11 mouse cellular contexts compared by ENCODE assay signal in the genomic region with DNA sequence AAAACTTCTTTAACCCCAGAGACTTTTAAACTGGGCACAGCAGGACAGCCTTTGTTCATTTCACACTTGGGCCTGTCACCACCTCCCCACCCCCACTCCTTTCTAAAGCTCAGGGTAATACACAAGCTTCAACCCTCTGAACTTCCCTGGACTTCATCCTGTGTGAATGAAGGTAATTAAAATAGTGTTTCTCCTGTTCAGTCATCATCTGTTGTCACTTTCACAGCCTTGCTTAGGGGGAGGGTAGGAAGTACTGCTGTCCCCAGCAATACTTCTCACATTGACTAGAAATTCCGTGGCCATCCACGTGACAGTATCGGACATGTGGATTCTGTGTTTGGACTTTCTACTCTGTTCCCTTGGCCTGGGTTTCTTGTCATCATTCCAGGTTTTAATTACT. TPM values are rescaled to one million over a fixed set of nuclear protein-coding genes. Genes with fewer than 3 reads are reported as not detected.
DNase-seq lines count a peak whose midpoint lies in the region; ATAC-seq lines count a peak whose summit lies in the region.
"Had no signal": no experiment of that assay in that cellular context is flagged by ENCODE, and none has a peak within 500 bp of the region (broad histone marks: within the 10 kb centered on the region; RNA-seq: fewer than 3 reads in every experiment).

No protein-coding gene starts in this region.

- peaks cover 29% of the 10 kb centered on the region for H3K4me1 ChIP-seq in heart, embryonic 16.5 days (ENCODE audit: control insufficient read depth, insufficient read depth, low read length)

- ATAC-seq in heart, embryonic 16.5 days (replicated peaks; ENCODE audit: extremely low read depth, insufficient read depth, low FRiP score): peak; percentile 57
- ATAC-seq in megakaryocyte, adult 5-6 weeks (ENCODE audit: poor library complexity, severe bottlenecking): no peak

- no peaks in the 10 kb centered on the region for H3K27me3 ChIP-seq in heart, embryonic 16.5 days (ENCODE audit: control insufficient read depth, insufficient read depth, low read length)

- no peak overlapping the region; the same call in 1 of the 2 replicates for H3K4me2 ChIP-seq in heart, embryonic 16.5 days (ENCODE audit: low read depth, low read length)
- H3K4me2 ChIP-seq: neural tube, embryonic 13.5 days had no signal

- DNase-seq in kidney, postnatal 25 days: peak; percentile 66 to 77
- DNase-seq in kidney, adult 18-20 months: no peak
- peak; percentile 35 for DNase-seq in R1 (ENCODE audit: low read depth, low spot score)
- peak; percentile 77 for DNase-seq in embryo, embryonic 10.5 days (ENCODE audit: low spot score)
- DNase-seq in thymus, postnatal 0 days (ENCODE audit: low spot score): no peak
- DNase-seq: cerebellum, adult 18-20 months had no signal

- no peak overlapping the region for H3K9ac ChIP-seq in heart, embryonic 16.5 days (ENCODE audit: low read length)
- H3K9ac ChIP-seq: neural tube, embryonic 13.5 days had no signal

- peak overlapping the region; percentile 24; the same call in 1 of the 2 replicates for H3K27ac ChIP-seq in heart, embryonic 16.5 days (ENCODE audit: low read length)
- H3K27ac ChIP-seq: neural tube, embryonic 13.5 days had no signal

- H3K4me3 ChIP-seq in heart, embryonic 16.5 days (ENCODE audit: low read length): no peak overlapping the region
- H3K4me3 ChIP-seq: neural tube, embryonic 13.5 days had no signal

- 13% methylated on average over 3 of the region's 3 CpGs for WGBS in heart, embryonic 16.5 days

- H3K36me3 ChIP-seq in heart, embryonic 16.5 days (ENCODE audit: control insufficient read depth, insufficient read depth): no peaks in the 10 kb centered on the region
- H3K36me3 ChIP-seq: neural tube, embryonic 13.5 days had no signal

- no peaks in the 10 kb centered on the region for H3K9me3 ChIP-seq in heart, embryonic 16.5 days (replicated peaks; ENCODE audit: control insufficient read depth, low read length)
- H3K9me3 ChIP-seq: neural tube, embryonic 13.5 days had no signal

RNA-seq across cellular contexts. Expression of gene Epha1, which starts 3.2 kb away (rescaled TPM):
- 1.9 and 2.9 TPM in 2 replicates for polyA plus RNA-seq in heart, embryonic 16.5 days (2015; fragmentation: Nextera tagmentation; extraction: Ambion mirVana)
- total RNA-seq in megakaryocyte, adult 5-6 weeks (2015): not detected in 2 replicates
- total RNA-seq in megakaryocyte, adult 5-6 weeks (2017): not detected in 2 replicates
- 4.0 and 4.3 TPM in 2 replicates for polyA plus RNA-seq in thymus, postnatal 0 days (2015; fragmentation: Nextera tagmentation; extraction: Ambion mirVana)

RNA-seq across cellular contexts. Expression of gene Zyx, which starts 20.4 kb away (rescaled TPM):
- 152 and 159 TPM in 2 replicates for polyA plus RNA-seq in heart, embryonic 16.5 days (2015; fragmentation: Nextera tagmentation; extraction: Ambion mirVana)
- total RNA-seq in megakaryocyte, adult 5-6 weeks (2015): 411 and 420 TPM in 2 replicates
- 117 and 131 TPM in 2 replicates for total RNA-seq in megakaryocyte, adult 5-6 weeks (2017)
- 60.7 and 64.4 TPM in 2 replicates for polyA plus RNA-seq in thymus, postnatal 0 days (2015; fragmentation: Nextera tagmentation; extraction: Ambion mirVana)

RNA-seq across cellular contexts. Expression of gene Tas2r143, which starts 30.2 kb away (rescaled TPM):
- not detected in 2 replicates for polyA plus RNA-seq in heart, embryonic 16.5 days (2015; fragmentation: Nextera tagmentation; extraction: Ambion mirVana)
- total RNA-seq in megakaryocyte, adult 5-6 weeks (2015): 0.39 and 1.6 TPM in 2 replicates
- 1.5 TPM in 1 of 2 replicates, not detected in the other for total RNA-seq in megakaryocyte, adult 5-6 weeks (2017)
- not detected in 2 replicates for polyA plus RNA-seq in thymus, postnatal 0 days (2015; fragmentation: Nextera tagmentation; extraction: Ambion mirVana)
- total RNA-seq: hematopoietic stem cell, adult 5-6 weeks had no signal
- polyA plus RNA-seq: embryonic facial prominence, embryonic 11.5 days; neural tube, embryonic 13.5 days had no signal

RNA-seq across cellular contexts. Expression of gene Tas2r135, which starts 35.4 kb away (rescaled TPM):
- not detected in 2 replicates for polyA plus RNA-seq in heart, embryonic 16.5 days (2015; fragmentation: Nextera tagmentation; extraction: Ambion mirVana)
- total RNA-seq in megakaryocyte, adult 5-6 weeks (2015): 0.25 and 0.59 TPM in 2 replicates
- total RNA-seq in megakaryocyte, adult 5-6 weeks (2017): not detected in 2 replicates
- polyA plus RNA-seq in thymus, postnatal 0 days (2015; fragmentation: Nextera tagmentation; extraction: Ambion mirVana): not detected in 2 replicates
- total RNA-seq: hematopoietic stem cell, adult 5-6 weeks had no signal
- polyA plus RNA-seq: embryonic facial prominence, embryonic 11.5 days; neural tube, embryonic 13.5 days had no signal

RNA-seq across cellular contexts. Expression of gene Fam131b, which starts 45.4 kb away (rescaled TPM):
- polyA plus RNA-seq in heart, embryonic 16.5 days (2015; fragmentation: Nextera tagmentation; extraction: Ambion mirVana): 0.17 and 0.21 TPM in 2 replicates
- not detected in 2 replicates for total RNA-seq in megakaryocyte, adult 5-6 weeks (2015)
- total RNA-seq in megakaryocyte, adult 5-6 weeks (2017): not detected in 2 replicates
- polyA plus RNA-seq in thymus, postnatal 0 days (2015; fragmentation: Nextera tagmentation; extraction: Ambion mirVana): 0.07 TPM in 1 of 2 replicates, not detected in the other
- total RNA-seq: hematopoietic stem cell, adult 5-6 weeks had no signal

Comparison
In these comparisons a context has a peak if more than half of its experiments do, and no peak if none do; other contexts are left out.
1. DNase-seq: peak in kidney, postnatal 25 days (2 of 2), R1 (single experiment) and embryo, embryonic 10.5 days (single experiment); none in kidney, adult 18-20 months (single experiment) and thymus, postnatal 0 days (single experiment).